Mouse (Mus musculus): Measurements from ENCODE around the gene Nsrp1.

- no peak for TF ChIP-seq POLR2A (IDR thresholded peaks at IDR 0.05; ENCODE audit: borderline replicate concordance, extremely low read depth, insufficient read depth, insufficient read length, poor library complexity, severe bottlenecking)
- TF ChIP-seq CTCF (IDR thresholded peaks at IDR 0.05; ENCODE audit: borderline replicate concordance, extremely low read depth, insufficient read depth, insufficient read length) = no peak
These were observed 75.9 kb downstream of the Nsrp1 start for GRCm38 (mm10) chr11:77002361-77002760.
